Mouse (Mus musculus) myocyte (in vitro differentiated cells): ENCODE measurements around the gene Hnf4a.

Experiments
- E2F4 ChIP-seq: IDR thresholded peaks from one replicate; pipeline ENCODE4 v1.6.1; 2011; ENCODE audit warnings: mild to moderate bottlenecking, control low read depth, moderate library complexity; ENCODE audit not compliant: insufficient read depth
- POLR2A ChIP-seq: IDR thresholded peaks from one replicate; pipeline ENCODE4 v1.6.1; 2011; ENCODE audit warnings: low read depth, mild to moderate bottlenecking, control low read depth, moderate library complexity; ENCODE audit not compliant: insufficient read length
- TCF12 ChIP-seq: IDR thresholded peaks from one replicate; pipeline ENCODE4 v1.6.1; 2011; ENCODE audit warnings: mild to moderate bottlenecking, control low read depth; ENCODE audit not compliant: poor library complexity, insufficient read depth, severe bottlenecking
- TCF3 ChIP-seq: IDR thresholded peaks from one replicate; pipeline ENCODE4 v1.6.1; 2011; ENCODE audit warnings: low read depth, control low read depth; ENCODE audit not compliant: insufficient read length

GRCm38 (mm10) chr2:163617232-163617863 is 110.7 kb downstream of the Hnf4a start:
- TF ChIP-seq POLR2A: no peak
- no peak for TF ChIP-seq E2F4
- TF ChIP-seq TCF12: no peak
- TF ChIP-seq TCF3: no peak
